Mouse (Mus musculus): Measurements from ENCODE around the gene Cfap74. TPM values are rescaled to one million over a fixed set of nuclear protein-coding genes. Genes with fewer than 3 reads are reported as not detected.
A peak's percentile ranks its signal among the peaks of the same experiment; 100 is the strongest.

The Cfap74 gene
- 1 to 10 TPM; 6.4 to 6.6 TPM for total RNA-seq (2021)

GRCm38 (mm10) chr4:155409058-155409776 is at the start of gene Cfap74:
Cfap74 (plus strand) TSS chr4:155409190.
- DNase-seq, result peak; percentile 90
- intact Hi-C loops (cut with DNase I), result no loop called here

- intact Hi-C loops (cut with DNase I), result no loop called here
- no peak for DNase-seq
These were observed 49.2 kb upstream of the Cfap74 start for GRCm38 (mm10) chr4:155359560-155360464.

- intact Hi-C loops (cut with DNase I), result loop anchor here (1.0 kb wide), 1 partner anchor 15 kb away; no protein-coding TSS in a partner anchor
- no peak for DNase-seq
These were observed 48.1 kb upstream of the Cfap74 start for GRCm38 (mm10) chr4:155360856-155361255.

DNA sequence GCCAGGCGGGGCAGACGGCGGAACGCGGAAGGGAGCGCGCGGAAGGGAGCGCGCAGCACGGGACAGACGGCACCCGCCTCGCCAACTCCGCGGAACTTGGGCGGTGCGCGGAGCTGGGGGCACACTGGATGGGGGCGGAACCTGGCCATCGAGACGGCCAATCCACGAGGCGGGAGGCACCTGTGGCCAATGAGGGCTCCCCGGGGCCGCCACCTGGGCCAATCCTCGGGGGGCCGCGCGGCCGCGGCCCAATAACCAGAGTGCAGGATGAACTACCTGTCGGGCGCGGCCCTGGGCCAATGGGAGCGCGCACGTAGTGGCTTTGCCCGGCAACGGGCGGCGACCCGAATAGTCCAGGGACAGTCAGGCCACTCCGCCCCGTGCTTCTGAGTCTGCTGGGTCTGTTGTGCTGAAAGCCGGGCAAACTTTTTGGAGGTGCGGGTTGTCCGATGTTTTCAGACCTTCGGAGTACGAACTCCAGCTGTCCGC is 47.6 kb upstream of the Cfap74 start, which contains the start of gene Prkcz:
TSS of gene Prkcz (minus strand) at position 59 of the 489 bp plus-strand sequence.
- intact Hi-C loops (cut with DNase I), result loop anchor here (1.0 kb wide), 1 partner anchor 15 kb away; no protein-coding TSS in a partner anchor
- peak; percentile 29 for DNase-seq

GRCm38 (mm10) chr4:155362443-155362842 is 46.5 kb upstream of the Cfap74 start:
- no peak for DNase-seq
- intact Hi-C loops (cut with DNase I), result no loop called here

DNA sequence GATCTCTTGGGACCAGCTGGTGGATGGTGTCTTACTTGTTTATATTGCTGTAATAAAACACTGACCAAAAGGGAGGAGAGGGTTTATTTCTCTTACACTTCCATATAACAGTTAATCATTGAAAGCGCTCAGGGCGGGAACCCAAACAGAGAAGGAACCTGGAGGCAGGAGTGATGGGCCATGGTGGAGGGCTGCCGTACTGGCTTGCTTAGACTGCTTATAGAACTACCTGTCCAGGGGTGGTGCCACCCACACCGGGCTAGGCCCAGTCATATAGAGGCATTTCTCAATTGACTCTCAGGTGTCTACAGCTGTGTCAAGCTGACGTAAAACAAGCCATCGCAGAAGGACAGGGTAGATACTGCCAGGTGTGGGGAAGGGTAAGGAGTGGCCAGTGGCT is 42.2 kb upstream of the Cfap74 start:
- intact Hi-C loops (cut with DNase I), result no loop called here

GRCm38 (mm10) chr4:155367739-155368138 is 41.3 kb upstream of the Cfap74 start:
- intact Hi-C loops (cut with DNase I), result no loop called here
- DNase-seq, result no peak

More for the DNA sequence above, 42.2 kb upstream of the Cfap74 start:
- DNase-seq, result no peak

- intact Hi-C loops (cut with DNase I), result no loop called here
These were observed 40.3 kb upstream of the Cfap74 start for GRCm38 (mm10) chr4:155368684-155369083.

GRCm38 (mm10) chr4:155370737-155371715 is 38.0 kb upstream of the Cfap74 start:
- peak; percentile 39 for DNase-seq
- intact Hi-C loops (cut with DNase I), result no loop called here

More at GRCm38 (mm10) chr4:155368684-155369083, 40.3 kb upstream of the Cfap74 start:
- DNase-seq, result peak; percentile 80

DNA sequence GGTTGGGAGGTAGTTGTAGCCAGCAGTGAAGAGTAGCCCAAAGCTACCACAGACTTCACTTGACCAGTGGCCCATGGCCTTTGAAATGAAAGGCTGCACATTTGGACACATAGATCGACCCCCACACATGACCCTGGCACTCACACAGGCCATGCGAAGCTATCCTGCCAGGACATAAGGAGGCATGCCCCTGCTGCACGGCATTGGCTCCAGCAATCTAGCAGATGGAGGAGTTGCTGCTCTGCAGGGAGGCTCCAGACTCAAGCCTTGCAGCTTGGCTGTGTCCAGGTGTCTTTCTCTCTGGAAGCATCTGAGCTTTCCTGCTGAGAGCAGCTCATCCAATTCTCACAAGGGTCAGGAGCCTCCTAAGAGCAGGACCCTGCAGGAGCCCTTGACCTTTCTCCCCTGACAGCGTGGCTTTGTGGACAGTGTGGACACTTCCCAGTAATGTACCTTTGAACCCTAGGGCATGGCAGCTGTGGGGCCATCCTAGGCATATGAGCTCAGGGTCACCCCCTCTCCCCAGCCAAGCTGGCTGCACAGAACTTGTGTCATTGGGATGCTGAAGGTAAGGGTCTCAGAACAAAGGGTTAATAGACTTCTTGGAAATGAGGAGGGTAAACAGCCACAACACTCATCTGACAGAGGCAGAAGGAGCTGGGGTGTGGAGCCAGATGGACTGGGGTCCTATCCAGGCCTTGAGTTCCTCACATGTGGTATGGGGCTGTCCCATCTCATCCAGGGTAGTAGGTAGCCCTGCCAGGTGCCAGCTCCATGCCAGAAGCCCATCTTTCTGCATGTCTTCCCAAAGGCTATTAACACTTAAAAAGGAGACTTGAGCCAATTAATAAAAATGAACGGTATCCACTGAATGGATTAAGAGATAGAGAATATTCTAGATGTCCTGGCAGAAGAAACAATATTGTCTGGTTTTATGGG is 36.9 kb upstream of the Cfap74 start:
- DNase-seq, result peak; percentile 64
- intact Hi-C loops (cut with DNase I), result no loop called here

GRCm38 (mm10) chr4:155381974-155382373 is 27.0 kb upstream of the Cfap74 start:
- intact Hi-C loops (cut with DNase I), result no loop called here
- no peak for DNase-seq

DNA sequence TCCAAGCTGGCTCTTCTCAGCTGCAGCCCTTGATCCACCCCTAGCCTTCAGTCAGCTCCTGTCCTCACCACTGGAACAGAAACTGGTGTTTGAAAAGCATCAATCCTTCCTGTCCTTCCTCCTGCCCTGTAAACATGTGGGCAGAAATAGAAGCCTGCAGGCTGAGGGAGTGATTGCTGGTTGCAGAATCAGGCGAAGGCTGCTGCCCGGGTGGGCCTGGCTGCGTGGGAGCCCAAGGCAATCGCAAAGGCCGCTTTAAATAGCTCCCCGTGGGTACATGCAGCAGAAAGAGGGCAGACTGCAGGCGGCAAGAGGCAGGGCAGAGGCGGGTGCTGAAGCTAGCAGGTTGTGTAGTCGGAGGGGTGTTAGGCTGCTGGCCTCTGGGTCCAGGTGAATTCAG is 26.2 kb upstream of the Cfap74 start:
- intact Hi-C loops (cut with DNase I), result no loop called here
- DNase-seq, result no peak

- no peak for DNase-seq
- intact Hi-C loops (cut with DNase I), result no loop called here
These were observed 25.7 kb upstream of the Cfap74 start for GRCm38 (mm10) chr4:155383326-155383725.

GRCm38 (mm10) chr4:155387166-155387565 is 21.8 kb upstream of the Cfap74 start:
- DNase-seq, result no peak
- intact Hi-C loops (cut with DNase I), result no loop called here

GRCm38 (mm10) chr4:155395471-155395870 is 13.5 kb upstream of the Cfap74 start:
- no peak for DNase-seq
- intact Hi-C loops (cut with DNase I), result no loop called here

- intact Hi-C loops (cut with DNase I), result no loop called here
- peak; percentile 27 for DNase-seq
These were observed 12.2 kb upstream of the Cfap74 start for GRCm38 (mm10) chr4:155396751-155397150.

GRCm38 (mm10) chr4:155397511-155398221 is 11.3 kb upstream of the Cfap74 start, which contains the start of gene Gabrd:
Gabrd (minus strand) TSS chr4:155398112.
- intact Hi-C loops (cut with DNase I), result no loop called here
- peak; percentile 6 for DNase-seq

DNA sequence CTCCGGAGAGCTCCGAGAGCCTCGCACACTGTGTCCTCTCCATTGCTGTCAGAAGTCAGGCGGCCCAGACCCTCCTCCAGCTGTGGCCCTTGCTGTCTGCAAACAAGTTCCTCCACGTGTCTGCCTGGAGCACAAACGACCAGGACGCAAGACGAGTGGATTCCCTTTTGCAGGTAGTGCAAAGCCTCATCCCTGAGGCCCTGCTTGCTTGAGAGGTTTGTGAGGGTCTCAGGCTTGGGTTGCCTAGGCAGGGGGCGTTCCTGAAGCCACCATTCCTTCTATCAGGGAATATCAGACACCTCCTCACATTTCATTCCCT is 10.8 kb upstream of the Cfap74 start:
- intact Hi-C loops (cut with DNase I), result no loop called here

More for the DNA sequence above, 10.8 kb upstream of the Cfap74 start:
- DNase-seq, result no peak
